Mouse (Mus musculus): ENCODE measurements at regions not wholly inside any gene's neighbourhood (a gene's known extent, or its start where the extent isn't known, plus 50 kb on each side); places are given as distances from the start of the nearest gene placed in this dataset.

DNA sequence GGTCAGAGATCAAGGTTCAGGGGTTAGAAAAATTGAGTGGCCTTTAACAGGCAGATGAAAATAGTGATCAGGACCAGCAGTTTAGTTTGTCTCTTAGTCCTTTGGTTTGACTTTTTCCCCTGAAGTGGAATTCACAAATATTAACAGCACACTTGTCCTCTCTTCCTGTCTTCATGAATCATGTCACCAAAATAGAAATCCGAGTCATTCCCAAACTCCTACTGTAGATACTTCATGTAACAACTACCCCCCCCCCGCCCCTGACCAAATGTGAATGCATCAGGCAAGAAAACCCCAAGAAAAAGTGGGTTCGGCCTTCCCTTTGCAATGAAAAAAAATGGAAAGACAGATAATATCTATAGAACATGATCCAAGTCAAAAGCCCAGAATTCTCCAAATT, 504.9 kb upstream of the Tenm3 start:
- no peak for TF ChIP-seq CTCF (IDR thresholded peaks at IDR 0.05; ENCODE audit: extremely low read depth, insufficient read depth, low read length)
- TF ChIP-seq POLR2A (IDR thresholded peaks at IDR 0.05; ENCODE audit: extremely low read depth, insufficient read depth, low read length): no peak
- Histone ChIP-seq H3K27ac (ENCODE audit: insufficient read depth, low read length) (no peak overlapping the region), H3K4me3 (ENCODE audit: insufficient read depth, low read length) (no peak overlapping the region), H3K4me1 (ENCODE audit: control insufficient read depth, insufficient read depth, low read length) (no peaks in the 10 kb centered on the region)

DNA sequence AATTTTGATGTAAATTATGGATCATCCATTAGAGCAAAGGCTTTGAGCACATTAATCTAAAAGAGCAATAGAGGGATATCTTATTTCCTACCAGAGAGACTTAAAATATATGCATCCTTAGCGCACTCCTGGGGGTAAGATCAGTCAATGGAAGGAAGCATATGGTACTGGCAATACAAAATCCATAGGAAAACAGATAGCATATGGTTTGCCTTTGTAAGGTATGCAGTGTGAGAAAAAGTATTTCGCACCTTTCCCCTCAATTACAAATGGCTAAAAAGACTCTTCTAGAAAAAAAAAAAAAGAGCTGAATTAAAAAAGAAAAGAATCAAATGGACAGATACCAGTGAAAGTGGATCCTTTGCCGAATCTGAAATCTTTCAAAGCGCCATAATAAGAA, 495.0 kb upstream of the Tenm3 start:
- no peak for TF ChIP-seq CTCF (IDR thresholded peaks at IDR 0.05; ENCODE audit: extremely low read depth, insufficient read depth, low read length)
- TF ChIP-seq POLR2A (IDR thresholded peaks at IDR 0.05; ENCODE audit: extremely low read depth, insufficient read depth, low read length): no peak
- Histone ChIP-seq H3K27ac (ENCODE audit: insufficient read depth, low read length) (no peak overlapping the region), H3K4me3 (ENCODE audit: insufficient read depth, low read length) (no peak overlapping the region), H3K4me1 (ENCODE audit: control insufficient read depth, insufficient read depth, low read length) (no peaks in the 10 kb centered on the region)

DNA sequence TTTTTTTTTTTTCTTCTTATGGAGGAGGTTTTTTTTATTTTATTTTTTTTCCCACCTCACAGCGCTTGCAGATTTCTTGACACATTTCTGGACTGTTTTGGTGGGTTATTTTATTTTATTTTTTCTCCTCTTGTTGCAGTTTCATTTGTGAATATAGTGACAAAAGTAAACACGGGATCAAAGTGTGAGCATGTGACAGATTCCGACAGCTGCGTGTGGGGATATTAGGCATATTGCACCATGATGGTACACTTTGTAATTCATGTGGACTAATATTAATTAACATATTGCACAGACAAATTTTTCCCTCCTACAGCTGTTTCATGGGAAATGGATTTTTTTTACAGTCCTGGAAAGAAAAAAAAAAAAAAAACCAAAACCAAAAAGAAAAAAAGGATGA, 483.2 kb upstream of the Tenm3 start:
- no peak overlapping the region for H3K4me3 ChIP-seq (ENCODE audit: insufficient read depth, low read length)
- no peak overlapping the region for H3K27ac ChIP-seq (ENCODE audit: insufficient read depth, low read length)
- H3K4me1 ChIP-seq (ENCODE audit: control insufficient read depth, insufficient read depth, low read length): no peaks in the 10 kb centered on the region
- TF ChIP-seq POLR2A (IDR thresholded peaks at IDR 0.05; ENCODE audit: extremely low read depth, insufficient read depth, low read length): no peak
- TF ChIP-seq CTCF (IDR thresholded peaks at IDR 0.05; ENCODE audit: extremely low read depth, insufficient read depth, low read length): no peak

- no peak overlapping the region for H3K27ac ChIP-seq (ENCODE audit: insufficient read depth, low read length)
- TF ChIP-seq POLR2A (IDR thresholded peaks at IDR 0.05; ENCODE audit: extremely low read depth, insufficient read depth, low read length) (no peak), CTCF (IDR thresholded peaks at IDR 0.05; ENCODE audit: extremely low read depth, insufficient read depth, low read length) (no peak)
- H3K4me1 ChIP-seq (ENCODE audit: control insufficient read depth, insufficient read depth, low read length): no peaks in the 10 kb centered on the region
- no peak overlapping the region for H3K4me3 ChIP-seq (ENCODE audit: insufficient read depth, low read length)
Observed at GRCm38 (mm10) chr8:49321404-49321803, 477.7 kb upstream of the Tenm3 start.

DNA sequence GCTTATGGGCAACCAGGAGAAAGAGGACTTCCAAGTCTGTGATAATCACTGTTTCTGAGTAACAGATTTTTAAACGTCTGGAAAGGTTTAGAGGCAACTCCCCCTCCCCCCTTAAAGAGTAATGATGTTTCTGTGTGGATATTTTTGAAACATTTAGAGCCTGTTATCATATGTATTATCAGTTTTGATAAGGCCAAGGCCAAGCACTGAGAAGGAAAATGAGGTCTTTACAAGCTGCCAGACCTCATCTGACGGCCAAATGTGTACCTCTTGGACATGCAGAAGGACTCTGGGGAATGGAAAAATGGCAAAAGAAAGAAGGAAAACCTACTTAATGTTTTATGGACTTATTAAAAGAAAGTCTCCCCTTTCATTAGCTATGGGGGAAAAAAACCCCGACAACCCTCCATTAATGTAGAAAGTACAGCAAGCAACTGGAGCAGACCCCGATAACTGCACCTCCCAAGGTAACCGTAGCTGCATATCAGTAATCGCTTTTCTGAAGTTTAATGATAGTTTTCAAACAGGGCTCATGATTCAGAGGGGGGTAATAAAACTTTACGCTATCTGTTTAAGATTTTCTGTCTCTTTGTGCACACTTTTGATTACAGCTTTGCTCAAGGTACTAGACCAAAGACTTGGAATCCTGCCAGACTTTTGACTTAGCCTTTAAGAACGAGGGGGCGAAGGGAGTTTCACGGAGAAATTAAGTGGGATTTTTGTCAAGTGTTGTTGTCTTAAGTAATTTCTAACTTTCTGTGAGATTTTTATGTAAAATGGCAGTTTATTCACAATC, 469.9 kb upstream of the Tenm3 start:
- H3K4me3 ChIP-seq (ENCODE audit: insufficient read depth, low read length): no peak overlapping the region
- no peaks in the 10 kb centered on the region for H3K4me1 ChIP-seq (ENCODE audit: control insufficient read depth, insufficient read depth, low read length)
- TF ChIP-seq CTCF (IDR thresholded peaks at IDR 0.05; ENCODE audit: extremely low read depth, insufficient read depth, low read length) (no peak), POLR2A (IDR thresholded peaks at IDR 0.05; ENCODE audit: extremely low read depth, insufficient read depth, low read length) (no peak)
- no peak overlapping the region for H3K27ac ChIP-seq (ENCODE audit: insufficient read depth, low read length)

DNA sequence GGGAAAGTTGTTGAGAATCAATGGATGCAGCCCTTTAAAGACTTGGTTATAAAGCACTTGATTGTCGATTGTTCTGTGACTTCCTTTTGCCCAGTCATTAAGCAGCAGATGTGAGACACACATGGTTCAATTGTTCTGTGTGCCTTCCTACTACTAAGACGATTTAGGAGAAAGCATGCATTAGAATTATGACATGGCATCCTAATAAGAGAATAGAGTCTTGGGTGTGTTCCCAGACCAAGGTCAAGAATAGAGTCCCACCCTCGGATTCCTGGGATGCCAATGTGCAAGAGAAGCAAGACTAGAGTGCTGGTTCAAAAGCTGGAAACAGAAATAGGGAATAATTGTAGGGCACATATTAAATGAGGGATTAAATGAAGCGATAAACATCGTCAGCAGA, 469.1 kb upstream of the Tenm3 start:
- Histone ChIP-seq H3K4me1 (ENCODE audit: control insufficient read depth, insufficient read depth, low read length) (no peaks in the 10 kb centered on the region), H3K4me3 (ENCODE audit: insufficient read depth, low read length) (no peak overlapping the region), H3K27ac (ENCODE audit: insufficient read depth, low read length) (no peak overlapping the region)
- no peak for TF ChIP-seq POLR2A (IDR thresholded peaks at IDR 0.05; ENCODE audit: extremely low read depth, insufficient read depth, low read length)
- no peak for TF ChIP-seq CTCF (IDR thresholded peaks at IDR 0.05; ENCODE audit: extremely low read depth, insufficient read depth, low read length)

GRCm38 (mm10) chr8:49282401-49282800, 438.6 kb upstream of the Tenm3 start:
- H3K27ac ChIP-seq (ENCODE audit: insufficient read depth, low read length): no peak overlapping the region
- TF ChIP-seq CTCF (IDR thresholded peaks at IDR 0.05; ENCODE audit: extremely low read depth, insufficient read depth, low read length): no peak
- no peak for TF ChIP-seq POLR2A (IDR thresholded peaks at IDR 0.05; ENCODE audit: extremely low read depth, insufficient read depth, low read length)
- no peaks in the 10 kb centered on the region for H3K4me1 ChIP-seq (ENCODE audit: control insufficient read depth, insufficient read depth, low read length)
- no peak overlapping the region for H3K4me3 ChIP-seq (ENCODE audit: insufficient read depth, low read length)

- no peaks in the 10 kb centered on the region for H3K4me1 ChIP-seq (ENCODE audit: control insufficient read depth, insufficient read depth, low read length)
- TF ChIP-seq POLR2A (IDR thresholded peaks at IDR 0.05; ENCODE audit: extremely low read depth, insufficient read depth, low read length): no peak
- H3K27ac ChIP-seq (ENCODE audit: insufficient read depth, low read length): no peak overlapping the region
- no peak overlapping the region for H3K4me3 ChIP-seq (ENCODE audit: insufficient read depth, low read length)
Observed at GRCm38 (mm10) chr8:49281254-49281653, 437.5 kb upstream of the Tenm3 start.

DNA sequence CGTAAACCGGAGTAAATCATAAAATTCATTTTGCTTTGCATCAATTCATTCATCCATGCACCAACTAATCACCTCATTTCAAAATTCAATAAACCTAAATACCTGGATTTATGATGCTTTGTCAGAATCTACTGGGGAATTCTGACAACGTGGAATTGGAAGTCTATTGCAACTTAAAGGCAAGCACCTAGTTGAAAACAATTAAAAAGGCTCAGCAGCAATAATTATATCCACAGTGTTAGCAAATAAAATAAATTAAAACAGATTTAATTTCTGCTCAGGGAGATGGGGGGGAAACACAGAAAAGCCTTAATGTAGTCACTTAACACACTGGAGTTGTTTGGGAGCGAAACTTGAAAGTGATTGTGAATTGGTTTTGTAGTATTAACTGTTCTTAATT, 430.3 kb upstream of the Tenm3 start:
- no peak for TF ChIP-seq CTCF (IDR thresholded peaks at IDR 0.05; ENCODE audit: extremely low read depth, insufficient read depth, low read length)
- no peak for TF ChIP-seq POLR2A (IDR thresholded peaks at IDR 0.05; ENCODE audit: extremely low read depth, insufficient read depth, low read length)
- Histone ChIP-seq H3K27ac (ENCODE audit: insufficient read depth, low read length) (no peak overlapping the region), H3K4me3 (ENCODE audit: insufficient read depth, low read length) (no peak overlapping the region), H3K4me1 (ENCODE audit: control insufficient read depth, insufficient read depth, low read length) (no peaks in the 10 kb centered on the region)

DNA sequence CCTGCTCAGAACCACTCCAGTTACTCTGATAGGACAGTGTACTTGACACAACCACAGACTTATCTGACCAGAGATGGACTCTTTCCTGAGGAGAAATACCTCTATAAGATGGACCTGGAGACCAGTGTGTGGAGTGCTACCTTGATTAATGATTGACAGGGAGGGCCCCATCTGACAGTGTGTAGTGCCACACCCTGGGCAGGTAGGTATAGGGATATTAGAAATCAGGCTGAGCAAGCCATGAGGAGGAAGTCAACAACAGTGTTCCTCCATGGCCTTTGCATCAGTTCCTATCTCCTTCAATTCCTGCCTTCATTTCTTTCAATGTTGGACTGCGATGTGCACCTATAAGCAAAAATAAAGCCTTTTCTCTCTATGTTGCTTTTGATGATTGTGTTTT, 429.4 kb upstream of the Tenm3 start:
- no peaks in the 10 kb centered on the region for H3K4me1 ChIP-seq (ENCODE audit: control insufficient read depth, insufficient read depth, low read length)
- no peak overlapping the region for H3K4me3 ChIP-seq (ENCODE audit: insufficient read depth, low read length)
- TF ChIP-seq CTCF (IDR thresholded peaks at IDR 0.05; ENCODE audit: extremely low read depth, insufficient read depth, low read length): no peak
- no peak for TF ChIP-seq POLR2A (IDR thresholded peaks at IDR 0.05; ENCODE audit: extremely low read depth, insufficient read depth, low read length)
- no peak overlapping the region for H3K27ac ChIP-seq (ENCODE audit: insufficient read depth, low read length)
